Mouse (Mus musculus) liver, adult 2 months (tissue): ENCODE results near the gene Pcyox1.

Experiments
- CTCF ChIP-seq: fragments of 200-500 bp; IDR thresholded peaks from 2 replicates; pipeline ENCODE4 v1.5.1; 2011; ENCODE audit warnings: low read depth, low read length, control low read depth
- POLR2A ChIP-seq: fragments of 200-500 bp; IDR thresholded peaks from 2 replicates; pipeline ENCODE4 v1.6.1; 2011; ENCODE audit warnings: low read length, control low read depth; ENCODE audit not compliant: insufficient read depth; ENCODE audit errors: extremely low read depth

- no peak for TF ChIP-seq CTCF
- TF ChIP-seq POLR2A, result no peak
Measured at GRCm38 (mm10) chr6:86395021-86395420, 1.9 kb downstream of the Pcyox1 start.
